Mouse (Mus musculus) embryonic fibroblast, embryonic 13.5 days (primary cell): Measurements from ENCODE around the gene Ptges2.

Experiments
- CTCF ChIP-seq: IDR thresholded peaks from 2 replicates; pipeline ENCODE4 v1.5.1; 2011; ENCODE audit warnings: mild to moderate bottlenecking, control low read depth, low read length, moderate library complexity, borderline replicate concordance; ENCODE audit not compliant: insufficient read depth
- POLR2A ChIP-seq: IDR thresholded peaks from 2 replicates; pipeline ENCODE4 v1.6.1; 2011; ENCODE audit warnings: low read depth, mild to moderate bottlenecking, control low read depth, low read length, moderate library complexity

GRCm38 (mm10) chr2:32440164-32440563 is 44.5 kb downstream of the Ptges2 start:
- TF ChIP-seq POLR2A (no peak), CTCF (no peak)
